Mouse (Mus musculus) G1E (cell line): ENCODE results near the gene Casc4. TPM values are rescaled to one million over a fixed set of nuclear protein-coding genes. Genes with fewer than 3 reads are reported as not detected.

Experiments
- ATAC-seq: 2 replicates; pipeline ENCODE4 v1.8.0; 2016; ENCODE audit warnings: mild to moderate bottlenecking; ENCODE audit not compliant: insufficient number of reproducible peaks, poor library complexity, low FRiP score, severe bottlenecking; ENCODE audit errors: extremely low read depth
- DNase-seq: peaks from one replicate; pipeline ENCODE4 v3.0.0; 2012; ENCODE audit warnings: low spot score
- H3K27me3 ChIP-seq: 2 replicates; pipeline ENCODE4 v1.6.1; 2012; ENCODE audit warnings: mild to moderate bottlenecking, low read length, inconsistent platforms; ENCODE audit not compliant: insufficient read depth
- H3K36me3 ChIP-seq: replicated peaks from 2 replicates; pipeline ENCODE3; 2012; ENCODE audit warnings: mild to moderate bottlenecking, inconsistent platforms
- H3K4me1 ChIP-seq: 2 replicates; pipeline ENCODE4 v1.6.1; 2012; ENCODE audit warnings: low read depth, low read length, inconsistent platforms, mixed read lengths; ENCODE audit not compliant: insufficient read depth
- H3K4me3 ChIP-seq: 2 replicates; pipeline ENCODE4 v1.5.1; 2012; ENCODE audit warnings: low read depth, mild to moderate bottlenecking, inconsistent platforms, low read length, moderate library complexity, mixed read lengths
- H3K9me3 ChIP-seq: replicated peaks from 2 replicates; pipeline ENCODE4 v1.6.1; 2012; ENCODE audit warnings: inconsistent platforms
- CTCF ChIP-seq: IDR thresholded peaks from 2 replicates; pipeline ENCODE4 v1.5.1; 2012; ENCODE audit warnings: low read depth, low read length, inconsistent platforms, mixed read lengths
- GATA1 ChIP-seq: IDR thresholded peaks from 2 replicates; pipeline ENCODE4 v1.6.1; 2012; ENCODE audit warnings: borderline replicate concordance, low read length, inconsistent platforms, mixed read lengths
- GATA2 ChIP-seq: IDR thresholded peaks from 2 replicates; pipeline ENCODE4 v1.6.1; 2012; ENCODE audit warnings: low read depth, low read length, inconsistent platforms, borderline replicate concordance
- POLR2AphosphoS5 ChIP-seq: IDR thresholded peaks from 2 replicates; pipeline ENCODE4 v1.6.1; 2012; ENCODE audit warnings: low read depth, low read length, inconsistent platforms; ENCODE audit not compliant: insufficient replicate concordance
- TAL1 ChIP-seq: conservative IDR thresholded peaks from 2 replicates; pipeline ENCODE4 v1.6.1; 2012; ENCODE audit warnings: low read depth, low read length, inconsistent platforms, mixed read lengths
- polyA plus RNA-seq: library from polyadenylated mRNA; stranded (reverse); fragments of >175 nt; gene quantifications from 2 replicates; pipeline ENCODE4 v1.2.3, GENCODE M21; 2012
- total RNA-seq, 2 experiments: library from RNA; stranded (forward) in 1 of 2; stranded (reverse) in 1 of 2; fragments of 200-1000 nt in 1 of 2; fragments of >200 nt in 1 of 2; fragmentation: Nextera tagmentation in 1 of 2; gene quantifications; 2 replicates each; pipeline ENCODE4 v1.2.3; 2014 to 2017

The Casc4 gene
- total and polyA plus RNA-seq, 3 experiments: 16.9 to 51.8 (median 38.6) TPM

- DNase-seq (no peak), ATAC-seq (no peak)
- Histone ChIP-seq H3K9me3 (no peaks in the 10 kb centered on the region), H3K36me3 (no peaks in the 10 kb centered on the region), H3K27me3 (peaks cover 3% of the 10 kb centered on the region), H3K4me3 (no peak overlapping the region), H3K4me1 (no peaks in the 10 kb centered on the region; the same call in none of the 2 replicates)
- TF ChIP-seq TAL1 (no peak), POLR2AphosphoS5 (no peak), GATA2 (no peak), GATA1 (no peak)
These were observed 25.3 kb upstream of the Casc4 start for GRCm38 (mm10) chr2:121841453-121841852.

- Histone ChIP-seq H3K4me3 (no peak overlapping the region), H3K27me3 (peaks cover 3% of the 10 kb centered on the region), H3K36me3 (no peaks in the 10 kb centered on the region), H3K9me3 (no peaks in the 10 kb centered on the region), H3K4me1 (no peaks in the 10 kb centered on the region; the same call in none of the 2 replicates)
- TF ChIP-seq GATA2 (no peak), POLR2AphosphoS5 (no peak), CTCF (no peak), GATA1 (no peak), TAL1 (no peak)
- DNase-seq (no peak), ATAC-seq (no peak; the same call in 1 of the 2 replicates)
These were observed 24.5 kb upstream of the Casc4 start for GRCm38 (mm10) chr2:121842249-121842648.

GRCm38 (mm10) chr2:121846050-121846449, 20.7 kb upstream of the Casc4 start:
- Histone ChIP-seq H3K27me3 (peaks cover 14% of the 10 kb centered on the region), H3K4me3 (no peak overlapping the region), H3K4me1 (no peaks in the 10 kb centered on the region; the same call in 1 of the 2 replicates), H3K36me3 (no peaks in the 10 kb centered on the region), H3K9me3 (no peaks in the 10 kb centered on the region)
- ATAC-seq (no peak), DNase-seq (no peak)
- no peak for TF ChIP-seq CTCF
- no peak for TF ChIP-seq POLR2AphosphoS5
- TF ChIP-seq TAL1: no peak
- TF ChIP-seq GATA2: no peak
- TF ChIP-seq GATA1: no peak

- no peak for DNase-seq
- peaks cover 10% of the 10 kb centered on the region for H3K4me1 ChIP-seq
- no peaks in the 10 kb centered on the region for H3K36me3 ChIP-seq
- peaks cover 16% of the 10 kb centered on the region for H3K27me3 ChIP-seq
- TF ChIP-seq GATA2: no peak
- no peak for TF ChIP-seq GATA1
- TF ChIP-seq POLR2AphosphoS5: no peak
- TF ChIP-seq TAL1: no peak
- TF ChIP-seq CTCF: no peak
- peak; percentile 28; the same call in 1 of the 2 replicates for ATAC-seq
- H3K4me3 ChIP-seq: no peak overlapping the region
- no peaks in the 10 kb centered on the region for H3K9me3 ChIP-seq
These were observed 14.7 kb upstream of the Casc4 start for GRCm38 (mm10) chr2:121852045-121852444.

- no peak for ATAC-seq
- TF ChIP-seq GATA1 (no peak), GATA2 (no peak), POLR2AphosphoS5 (no peak), CTCF (no peak), TAL1 (no peak)
- Histone ChIP-seq H3K4me1 (peaks cover 10% of the 10 kb centered on the region), H3K27me3 (peaks cover 16% of the 10 kb centered on the region), H3K36me3 (no peaks in the 10 kb centered on the region), H3K9me3 (no peaks in the 10 kb centered on the region), H3K4me3 (no peak overlapping the region)
- no peak for DNase-seq
These were observed 12.8 kb upstream of the Casc4 start for GRCm38 (mm10) chr2:121853974-121854373.

GRCm38 (mm10) chr2:121859380-121859980, 7.3 kb upstream of the Casc4 start:
- no peaks in the 10 kb centered on the region for H3K9me3 ChIP-seq
- no peaks in the 10 kb centered on the region for H3K4me1 ChIP-seq
- H3K27me3 ChIP-seq: peaks cover 7% of the 10 kb centered on the region; the same call in 1 of the 2 replicates
- no peak for ATAC-seq
- H3K4me3 ChIP-seq: no peak overlapping the region
- DNase-seq: no peak
- H3K36me3 ChIP-seq: no peaks in the 10 kb centered on the region
- TF ChIP-seq POLR2AphosphoS5 (no peak), CTCF (no peak), GATA2 (no peak), GATA1 (no peak), TAL1 (no peak)
